Mouse (Mus musculus): ENCODE results near the gene Ak4. TPM values are rescaled to one million over a fixed set of nuclear protein-coding genes. Genes with fewer than 3 reads are reported as not detected.
A peak's percentile ranks its signal among the peaks of the same experiment; 100 is the strongest.

The Ak4 gene
- polyA plus RNA-seq, 1 experiment from 2014 or later = 21.1 TPM

- Histone ChIP-seq H3K27me3 (ENCODE audit: control insufficient read depth, insufficient read depth, low read depth, low read length) (no peaks in the 10 kb centered on the region; the same call in 1 of the 2 replicates), H3K9ac (ENCODE audit: low read length) (no peak overlapping the region), H3K4me2 (ENCODE audit: low read depth, low read length) (no peak overlapping the region), H3K4me3 (ENCODE audit: low read length) (no peak overlapping the region), H3K4me1 (replicated peaks; ENCODE audit: control insufficient read depth, insufficient read depth, low read length) (no peaks in the 10 kb centered on the region), H3K9me3 (ENCODE audit: control insufficient read depth, low read length) (no peaks in the 10 kb centered on the region), H3K27ac (ENCODE audit: low read length) (no peak overlapping the region), H3K36me3 (ENCODE audit: control insufficient read depth, insufficient read depth, low read length) (no peaks in the 10 kb centered on the region)
- 79% methylated on average over 11 of the region's 11 CpGs for WGBS
- ATAC-seq (ENCODE audit: low read depth) = no peak
These were observed 2.1 kb upstream of the Ak4 start for GRCm38 (mm10) chr4:101416966-101417365.

GRCm38 (mm10) chr4:101419911-101420880, 1.1 kb downstream of the Ak4 start:
- no peak overlapping the region for H3K27ac ChIP-seq (ENCODE audit: low read length)
- H3K4me3 ChIP-seq (ENCODE audit: low read length) = peak overlapping the region; percentile 71
- WGBS = 1% methylated on average over 82 of the region's 90 CpGs
- H3K36me3 ChIP-seq (ENCODE audit: control insufficient read depth, insufficient read depth, low read length) = no peaks in the 10 kb centered on the region
- peak overlapping the region; percentile 99 for H3K4me2 ChIP-seq (ENCODE audit: low read depth, low read length)
- peak overlapping the region; percentile 79 for H3K9ac ChIP-seq (ENCODE audit: low read length)
- H3K4me1 ChIP-seq (replicated peaks; ENCODE audit: control insufficient read depth, insufficient read depth, low read length) = peaks cover 9% of the 10 kb centered on the region; the same call in 1 of the 2 replicates
- peak; percentile 82 for ATAC-seq (ENCODE audit: low read depth)
- H3K27me3 ChIP-seq (ENCODE audit: control insufficient read depth, insufficient read depth, low read depth, low read length) = no peaks in the 10 kb centered on the region; the same call in 1 of the 2 replicates
- H3K9me3 ChIP-seq (ENCODE audit: control insufficient read depth, low read length) = no peaks in the 10 kb centered on the region

- no peak overlapping the region for H3K27ac ChIP-seq (ENCODE audit: low read length)
- no peaks in the 10 kb centered on the region for H3K9me3 ChIP-seq (ENCODE audit: control insufficient read depth, low read length)
- 90% methylated on average over 10 of the region's 10 CpGs for WGBS
- no peaks in the 10 kb centered on the region for H3K36me3 ChIP-seq (ENCODE audit: control insufficient read depth, insufficient read depth, low read length)
- no peak for ATAC-seq (ENCODE audit: low read depth)
- no peak overlapping the region for H3K4me3 ChIP-seq (ENCODE audit: low read length)
- H3K9ac ChIP-seq (ENCODE audit: low read length) = no peak overlapping the region
- H3K27me3 ChIP-seq (ENCODE audit: control insufficient read depth, insufficient read depth, low read depth, low read length) = no peaks in the 10 kb centered on the region; the same call in 1 of the 2 replicates
- no peak overlapping the region for H3K4me2 ChIP-seq (ENCODE audit: low read depth, low read length)
- peaks cover 12% of the 10 kb centered on the region; the same call in 1 of the 2 replicates for H3K4me1 ChIP-seq (replicated peaks; ENCODE audit: control insufficient read depth, insufficient read depth, low read length)
These were observed 3.9 kb downstream of the Ak4 start for GRCm38 (mm10) chr4:101422996-101423395.

- Histone ChIP-seq H3K27me3 (ENCODE audit: control insufficient read depth, insufficient read depth, low read depth, low read length) (no peaks in the 10 kb centered on the region; the same call in 1 of the 2 replicates), H3K9ac (ENCODE audit: low read length) (no peak overlapping the region), H3K4me1 (replicated peaks; ENCODE audit: control insufficient read depth, insufficient read depth, low read length) (peaks cover 12% of the 10 kb centered on the region; the same call in 1 of the 2 replicates), H3K4me2 (ENCODE audit: low read depth, low read length) (no peak overlapping the region), H3K9me3 (ENCODE audit: control insufficient read depth, low read length) (no peaks in the 10 kb centered on the region), H3K4me3 (ENCODE audit: low read length) (no peak overlapping the region), H3K27ac (ENCODE audit: low read length) (no peak overlapping the region), H3K36me3 (ENCODE audit: control insufficient read depth, insufficient read depth, low read length) (no peaks in the 10 kb centered on the region)
- WGBS = 60% methylated on average over 5 of the region's 5 CpGs
- no peak for ATAC-seq (ENCODE audit: low read depth)
These were observed 4.5 kb downstream of the Ak4 start for GRCm38 (mm10) chr4:101423571-101423970.

GRCm38 (mm10) chr4:101424495-101424894, 5.4 kb downstream of the Ak4 start:
- H3K9me3 ChIP-seq (ENCODE audit: control insufficient read depth, low read length) = no peaks in the 10 kb centered on the region
- H3K27me3 ChIP-seq (ENCODE audit: control insufficient read depth, insufficient read depth, low read depth, low read length) = no peaks in the 10 kb centered on the region; the same call in 1 of the 2 replicates
- no peak overlapping the region for H3K4me2 ChIP-seq (ENCODE audit: low read depth, low read length)
- 66% methylated on average over 3 of the region's 3 CpGs for WGBS
- H3K27ac ChIP-seq (ENCODE audit: low read length) = no peak overlapping the region
- no peaks in the 10 kb centered on the region for H3K36me3 ChIP-seq (ENCODE audit: control insufficient read depth, insufficient read depth, low read length)
- H3K9ac ChIP-seq (ENCODE audit: low read length) = no peak overlapping the region
- ATAC-seq (ENCODE audit: low read depth) = no peak
- peaks cover 12% of the 10 kb centered on the region; the same call in 1 of the 2 replicates for H3K4me1 ChIP-seq (replicated peaks; ENCODE audit: control insufficient read depth, insufficient read depth, low read length)
- H3K4me3 ChIP-seq (ENCODE audit: low read length) = no peak overlapping the region

- WGBS = 34% methylated on average over 5 of the region's 5 CpGs
- Histone ChIP-seq H3K4me1 (replicated peaks; ENCODE audit: control insufficient read depth, insufficient read depth, low read length) (peaks cover 12% of the 10 kb centered on the region; the same call in 1 of the 2 replicates), H3K36me3 (ENCODE audit: control insufficient read depth, insufficient read depth, low read length) (no peaks in the 10 kb centered on the region), H3K4me3 (ENCODE audit: low read length) (no peak overlapping the region), H3K27me3 (ENCODE audit: control insufficient read depth, insufficient read depth, low read depth, low read length) (no peaks in the 10 kb centered on the region; the same call in 1 of the 2 replicates), H3K9ac (ENCODE audit: low read length) (no peak overlapping the region), H3K27ac (ENCODE audit: low read length) (no peak overlapping the region), H3K4me2 (ENCODE audit: low read depth, low read length) (no peak overlapping the region), H3K9me3 (ENCODE audit: control insufficient read depth, low read length) (no peaks in the 10 kb centered on the region)
- peak; percentile 53; the same call in 1 of the 2 replicates for ATAC-seq (ENCODE audit: low read depth)
These were observed 6.0 kb downstream of the Ak4 start for GRCm38 (mm10) chr4:101425119-101425518.

- H3K4me2 ChIP-seq (ENCODE audit: low read depth, low read length) = no peak overlapping the region
- H3K27ac ChIP-seq (ENCODE audit: low read length) = no peak overlapping the region
- H3K9me3 ChIP-seq (ENCODE audit: control insufficient read depth, low read length) = no peaks in the 10 kb centered on the region
- H3K9ac ChIP-seq (ENCODE audit: low read length) = no peak overlapping the region
- peaks cover 12% of the 10 kb centered on the region; the same call in 1 of the 2 replicates for H3K4me1 ChIP-seq (replicated peaks; ENCODE audit: control insufficient read depth, insufficient read depth, low read length)
- ATAC-seq (ENCODE audit: low read depth) = 0 out of 2 replicates have a peak, but pooled peaks have one; percentile 26
- H3K4me3 ChIP-seq (ENCODE audit: low read length) = no peak overlapping the region
- WGBS = 80% methylated on average over 3 of the region's 3 CpGs
- H3K27me3 ChIP-seq (ENCODE audit: control insufficient read depth, insufficient read depth, low read depth, low read length) = no peaks in the 10 kb centered on the region; the same call in 1 of the 2 replicates
- no peaks in the 10 kb centered on the region for H3K36me3 ChIP-seq (ENCODE audit: control insufficient read depth, insufficient read depth, low read length)
These were observed 6.6 kb downstream of the Ak4 start for GRCm38 (mm10) chr4:101425666-101426065.

- Histone ChIP-seq H3K9ac (ENCODE audit: low read length) (no peak overlapping the region), H3K4me3 (ENCODE audit: low read length) (no peak overlapping the region), H3K9me3 (ENCODE audit: control insufficient read depth, low read length) (no peaks in the 10 kb centered on the region), H3K36me3 (ENCODE audit: control insufficient read depth, insufficient read depth, low read length) (no peaks in the 10 kb centered on the region), H3K4me1 (replicated peaks; ENCODE audit: control insufficient read depth, insufficient read depth, low read length) (peaks cover 12% of the 10 kb centered on the region; the same call in 1 of the 2 replicates), H3K27ac (ENCODE audit: low read length) (no peak overlapping the region), H3K4me2 (ENCODE audit: low read depth, low read length) (no peak overlapping the region), H3K27me3 (ENCODE audit: control insufficient read depth, insufficient read depth, low read depth, low read length) (no peaks in the 10 kb centered on the region)
- ATAC-seq (ENCODE audit: low read depth) = no peak
- WGBS = 83% methylated on average over 6 of the region's 6 CpGs
These were observed 7.5 kb downstream of the Ak4 start for GRCm38 (mm10) chr4:101426566-101426965.

Data from lung, embryonic 16.5 days (tissue).